Mouse (Mus musculus) intestine, embryonic 15.5 days (tissue): ENCODE data around the gene C130050O18Rik. TPM values are rescaled to one million over a fixed set of nuclear protein-coding genes. Genes with fewer than 3 reads are reported as not detected.

Experiments
- ATAC-seq: fragments of 200-750 bp; cut with Nextera tagmentation; 2 replicates; pipeline ENCODE4 v1.8.0; 2017; ENCODE audit warnings: moderate TSS enrichment, moderate library complexity
- H3K27ac ChIP-seq: fragments of 300-500 bp; sonication (generic); 2 replicates; pipeline ENCODE4 v1.5.1; 2015; ENCODE audit warnings: mild to moderate bottlenecking, inconsistent platforms
- H3K27me3 ChIP-seq: fragments of 300-500 bp; sonication (generic); replicated peaks from 2 replicates; pipeline ENCODE4 v1.6.1; 2015; ENCODE audit warnings: inconsistent platforms
- H3K36me3 ChIP-seq: fragments of 300-500 bp; sonication (generic); 2 replicates; pipeline ENCODE4 v1.6.1; 2015; ENCODE audit warnings: inconsistent platforms
- H3K4me1 ChIP-seq: fragments of 300-500 bp; sonication (generic); replicated peaks from 2 replicates; pipeline ENCODE4 v1.6.1; 2015; ENCODE audit warnings: inconsistent platforms
- H3K4me2 ChIP-seq: fragments of 300-500 bp; sonication (generic); replicated peaks from 2 replicates; pipeline ENCODE4 v1.6.1; 2015; ENCODE audit warnings: mild to moderate bottlenecking, inconsistent platforms
- H3K4me3 ChIP-seq: fragments of 300-500 bp; sonication (generic); replicated peaks from 2 replicates; pipeline ENCODE4 v1.5.1; 2015; ENCODE audit warnings: inconsistent platforms
- H3K9ac ChIP-seq: fragments of 300-500 bp; sonication (generic); 2 replicates; pipeline ENCODE4 v1.6.1; 2015; ENCODE audit warnings: inconsistent platforms
- H3K9me3 ChIP-seq: fragments of 300-500 bp; sonication (generic); 2 replicates; pipeline ENCODE4 v1.6.1; 2016; ENCODE audit warnings: inconsistent platforms
- WGBS: fragments of 180-500 bp; shearing (Covaris S2); methylation state at CpG from one replicate; pipeline ENCODE4 v1.1.7; 2015; 5-methylcytosine and 5-hydroxymethylcytosine counted together
- microRNA counts: library from miRNA; unstranded; fragments of <30 nt; microRNA quantifications from one replicate; lab custom pipeline; 2016
- polyA plus RNA-seq: library from polyadenylated mRNA; unstranded; fragments of >200 nt; fragmentation: Nextera tagmentation; extraction: Ambion mirVana; gene quantifications from 2 replicates; pipeline ENCODE4 v1.2.1, GENCODE M21; 2015

C130050O18Rik gene
- polyA plus RNA-seq, 1 experiment from 2014 or later: 0.85 TPM

- Histone ChIP-seq H3K4me2 (no peak overlapping the region), H3K27ac (no peak overlapping the region), H3K9ac (no peak overlapping the region), H3K27me3 (no peaks in the 10 kb centered on the region), H3K36me3 (0 out of 2 replicates have a peak, but pooled peaks cover 4% of the 10 kb centered on the region), H3K4me1 (peaks cover 8% of the 10 kb centered on the region), H3K9me3 (no peaks in the 10 kb centered on the region), H3K4me3 (no peak overlapping the region)
- WGBS: 60% methylated on average over 8 of the region's 8 CpGs
- no peak for ATAC-seq
Measured at GRCm38 (mm10) chr5:139457241-139457640, 52.2 kb downstream of the C130050O18Rik start.

GRCm38 (mm10) chr5:139459938-139460337 lies 54.9 kb downstream of the C130050O18Rik start:
- H3K4me1 ChIP-seq: peaks cover 8% of the 10 kb centered on the region
- peak overlapping the region; percentile 78 for H3K4me2 ChIP-seq
- peak overlapping the region; percentile 61 for H3K9ac ChIP-seq
- 11% methylated on average over 10 of the region's 10 CpGs for WGBS
- no peaks in the 10 kb centered on the region for H3K36me3 ChIP-seq
- peak; percentile 35 for ATAC-seq
- peak overlapping the region; percentile 73 for H3K4me3 ChIP-seq
- H3K9me3 ChIP-seq: no peaks in the 10 kb centered on the region
- H3K27ac ChIP-seq: no peak overlapping the region
- H3K27me3 ChIP-seq: no peaks in the 10 kb centered on the region

GRCm38 (mm10) chr5:139460384-139461067 lies 55.4 kb downstream of the C130050O18Rik start, which contains the start of gene 3110082I17Rik:
3110082I17Rik (minus strand) TSS chr5:139460527.
- peak; percentile 99 for ATAC-seq
- H3K9me3 ChIP-seq: no peaks in the 10 kb centered on the region
- H3K4me3 ChIP-seq: peak within 1 kb of the TSS; percentile 73
- 3% methylated on average over 42 of the region's 42 CpGs for WGBS
- no peaks in the 10 kb centered on the region for H3K36me3 ChIP-seq
- peaks cover 8% of the 10 kb centered on the region for H3K4me1 ChIP-seq
- no peak within 1 kb of the TSS for H3K27ac ChIP-seq
- peak within 1 kb of the TSS; percentile 61 for H3K9ac ChIP-seq
- no peaks in the 10 kb centered on the region for H3K27me3 ChIP-seq
- peak within 1 kb of the TSS; percentile 78 for H3K4me2 ChIP-seq

- Histone ChIP-seq H3K36me3 (no peaks in the 10 kb centered on the region), H3K4me2 (no peak overlapping the region), H3K4me3 (no peak overlapping the region), H3K27me3 (no peaks in the 10 kb centered on the region), H3K9ac (no peak overlapping the region), H3K4me1 (peaks cover under 1% of the 10 kb centered on the region; the same call in 1 of the 2 replicates), H3K27ac (no peak overlapping the region), H3K9me3 (no peaks in the 10 kb centered on the region)
- 68% methylated on average over 4 of the region's 4 CpGs for WGBS
- no peak for ATAC-seq
Measured at GRCm38 (mm10) chr5:139464874-139465273, 59.8 kb downstream of the C130050O18Rik start.

MicroRNA genes within 50 kb of the gene (microRNA counts, 519-probe panel; counts per million panel counts)
- microRNA mmu-miR-339-3p (lab: Ali Mortazavi, UCI) (97.1 counts per million, percentile 29 among the panel's probes with 10 or more counts), microRNA mmu-miR-339-5p (lab: Ali Mortazavi, UCI) (97.1 counts per million, percentile 29 among the panel's probes with 10 or more counts)

Other genes with a start within 250 kb of the C130050O18Rik start
- 39.8 and 41.2 TPM in 2 replicates for gene Sun1, start 204.6 kb upstream of the C130050O18Rik start, polyA plus RNA-seq
- gene Get4, start 153.0 kb upstream of the C130050O18Rik start, polyA plus RNA-seq: 147 and 148 TPM in 2 replicates
- 20.1 and 20.5 TPM in 2 replicates for gene Adap1, start 79.7 kb upstream of the C130050O18Rik start, polyA plus RNA-seq
- gene Cox19, start 53.9 kb upstream of the C130050O18Rik start, polyA plus RNA-seq: 162 and 168 TPM in 2 replicates
- 23.5 and 25.8 TPM in 2 replicates for gene Cyp2w1, start 52.7 kb upstream of the C130050O18Rik start, polyA plus RNA-seq
- gene Gpr146, start 27.6 kb upstream of the C130050O18Rik start, polyA plus RNA-seq: 2.2 and 2.7 TPM in 2 replicates
- 2.1 TPM in 2 replicates for gene Gper1, start 17.9 kb downstream of the C130050O18Rik start, polyA plus RNA-seq
- 31.8 and 38.4 TPM in 2 replicates for gene 3110082I17Rik, start 55.2 kb downstream of the C130050O18Rik start, polyA plus RNA-seq
- gene Zfand2a, start 79.3 kb downstream of the C130050O18Rik start, polyA plus RNA-seq: 6.0 and 7.0 TPM in 2 replicates
- gene Uncx, start 138.2 kb downstream of the C130050O18Rik start, polyA plus RNA-seq: 0.23 TPM in 1 of 2 replicates, not detected in the other